Mouse (Mus musculus): ENCODE data around the gene Chchd2. TPM values are rescaled to one million over a fixed set of nuclear protein-coding genes. Genes with fewer than 3 reads are reported as not detected.

Gene Chchd2
- polyA plus RNA-seq, 1 experiment from 2014 or later: 519 TPM

DNA sequence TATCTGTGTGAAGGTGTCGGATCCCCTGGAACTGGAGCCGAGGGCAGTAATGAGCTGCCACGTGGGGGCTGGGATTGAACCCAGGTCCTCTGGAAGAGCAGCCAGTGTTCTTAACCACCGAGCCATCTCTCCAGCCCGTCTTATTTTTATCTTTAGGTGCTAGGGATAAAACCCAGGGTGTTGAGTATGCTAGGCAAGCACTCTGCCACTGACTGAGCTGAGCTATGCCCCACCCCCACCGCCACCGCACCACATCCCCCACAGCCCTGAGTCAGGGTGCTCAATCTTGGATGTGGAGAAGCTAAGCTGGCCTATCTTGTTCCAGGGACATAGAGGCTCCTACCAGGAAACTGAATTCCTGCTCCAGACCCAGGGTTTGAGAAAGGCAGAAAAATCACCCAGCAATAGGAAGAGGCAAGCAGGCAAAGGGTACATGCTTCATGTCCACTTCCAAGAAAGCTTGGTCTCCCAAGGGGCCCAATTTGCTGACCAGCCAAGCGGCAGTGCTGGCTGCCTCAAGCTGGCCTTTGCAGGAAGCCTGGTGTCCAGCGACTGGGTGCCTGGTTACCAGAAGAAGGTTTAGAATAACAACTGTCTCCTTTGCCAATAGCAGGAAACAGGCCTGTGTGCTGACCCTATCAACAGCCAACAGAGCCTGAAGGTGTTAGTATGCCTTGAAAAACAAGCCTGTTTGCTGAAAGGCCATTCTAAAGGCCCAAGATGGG lies 9.4 kb downstream of the Chchd2 start:
- Histone ChIP-seq H3K4me1 (replicated peaks) (no peaks in the 10 kb centered on the region), H3K9ac (no peak overlapping the region), H3K36me3 (replicated peaks) (peaks cover 27% of the 10 kb centered on the region), H3K9me3 (replicated peaks) (no peaks in the 10 kb centered on the region), H3K4me2 (no peak overlapping the region), H3K27ac (replicated peaks) (no peak overlapping the region), H3K27me3 (no peaks in the 10 kb centered on the region), H3K4me3 (replicated peaks) (no peak overlapping the region)
- no peak for ATAC-seq (ENCODE audit: insufficient read depth)
- 53% methylated on average over 9 of the region's 9 CpGs for WGBS (ENCODE audit: insufficient replicate concordance)

DNA sequence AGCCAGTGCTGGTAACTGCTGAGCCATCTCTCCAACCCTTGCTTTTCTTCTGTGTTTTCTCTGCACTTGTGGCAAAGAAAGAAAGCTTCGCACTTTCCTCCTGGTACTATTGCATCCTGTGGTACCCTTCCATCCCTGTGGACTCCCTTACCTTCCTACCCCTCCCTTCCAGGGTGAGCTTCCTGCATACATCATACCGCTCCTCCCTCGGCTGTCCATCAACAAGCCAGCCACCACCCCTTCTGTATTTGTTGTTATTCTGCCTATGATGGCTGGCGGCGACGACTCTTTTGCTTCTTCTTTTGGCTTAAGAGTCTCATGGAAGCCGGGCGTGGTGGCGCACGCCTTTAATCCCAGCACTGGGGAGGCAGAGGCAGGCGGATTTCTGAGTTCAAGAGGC lies 12.2 kb downstream of the Chchd2 start:
- Histone ChIP-seq H3K9me3 (replicated peaks) (no peaks in the 10 kb centered on the region), H3K9ac (no peak overlapping the region), H3K27me3 (no peaks in the 10 kb centered on the region), H3K36me3 (replicated peaks) (peaks cover 3% of the 10 kb centered on the region), H3K4me3 (replicated peaks) (no peak overlapping the region), H3K27ac (replicated peaks) (no peak overlapping the region), H3K4me1 (replicated peaks) (no peaks in the 10 kb centered on the region), H3K4me2 (no peak overlapping the region)
- no peak for ATAC-seq (ENCODE audit: insufficient read depth)
- 63% methylated on average over 11 of the region's 11 CpGs for WGBS (ENCODE audit: insufficient replicate concordance)

DNA sequence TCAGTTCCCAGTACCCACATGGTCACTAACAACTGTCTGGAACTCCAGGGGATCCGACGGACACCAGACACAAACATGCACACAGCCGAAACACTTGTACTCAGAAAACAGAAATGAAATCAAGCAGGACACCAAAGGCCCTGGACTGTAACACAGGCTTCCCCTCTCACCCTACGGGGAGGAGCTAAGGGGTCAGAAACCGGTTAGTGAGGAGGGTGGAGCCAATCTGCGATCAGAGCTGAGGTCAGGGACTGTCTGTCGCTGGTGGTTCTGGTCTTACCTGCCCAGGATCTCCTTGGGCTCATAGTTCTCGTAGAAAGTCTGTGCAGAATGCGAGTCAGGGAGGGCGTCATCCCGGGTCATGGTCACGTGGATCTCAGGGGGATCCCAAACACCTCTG lies 13.3 kb downstream of the Chchd2 start:
- Histone ChIP-seq H3K9ac (no peak overlapping the region), H3K4me1 (replicated peaks) (no peaks in the 10 kb centered on the region), H3K27ac (replicated peaks) (no peak overlapping the region), H3K4me3 (replicated peaks) (no peak overlapping the region), H3K27me3 (no peaks in the 10 kb centered on the region), H3K4me2 (no peak overlapping the region), H3K9me3 (replicated peaks) (no peaks in the 10 kb centered on the region), H3K36me3 (replicated peaks) (no peaks in the 10 kb centered on the region)
- ATAC-seq (ENCODE audit: insufficient read depth): no peak
- 69% methylated on average over 12 of the region's 12 CpGs for WGBS (ENCODE audit: insufficient replicate concordance)

DNA sequence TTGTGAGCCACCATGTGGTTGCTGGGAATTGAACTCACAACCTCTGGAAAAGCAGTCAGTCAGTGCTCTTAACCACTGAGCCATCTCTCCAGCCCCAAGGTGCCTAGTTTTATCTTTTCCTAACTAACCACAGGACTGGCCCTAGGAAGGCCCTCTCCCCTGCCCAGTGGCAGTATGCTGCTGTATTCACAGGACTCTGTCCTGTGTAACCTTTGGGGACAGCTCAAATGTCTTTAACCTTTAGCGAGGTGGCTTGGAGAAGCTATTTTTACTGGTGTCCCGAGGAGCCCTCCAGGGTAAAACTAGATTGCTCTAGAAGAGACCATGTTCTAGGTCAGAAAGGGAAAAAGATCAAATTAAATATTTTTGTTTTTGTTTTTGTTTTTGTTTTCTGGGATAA lies 16.0 kb downstream of the Chchd2 start:
- ATAC-seq (ENCODE audit: insufficient read depth): no peak
- H3K36me3 ChIP-seq (replicated peaks): no peaks in the 10 kb centered on the region
- H3K4me2 ChIP-seq: no peak overlapping the region
- no peaks in the 10 kb centered on the region for H3K27me3 ChIP-seq
- no peak overlapping the region for H3K9ac ChIP-seq
- WGBS (ENCODE audit: insufficient replicate concordance): 61% methylated on average over 2 of the region's 2 CpGs
- H3K27ac ChIP-seq (replicated peaks): no peak overlapping the region
- no peaks in the 10 kb centered on the region for H3K9me3 ChIP-seq (replicated peaks)
- H3K4me1 ChIP-seq (replicated peaks): no peaks in the 10 kb centered on the region
- H3K4me3 ChIP-seq (replicated peaks): no peak overlapping the region

DNA sequence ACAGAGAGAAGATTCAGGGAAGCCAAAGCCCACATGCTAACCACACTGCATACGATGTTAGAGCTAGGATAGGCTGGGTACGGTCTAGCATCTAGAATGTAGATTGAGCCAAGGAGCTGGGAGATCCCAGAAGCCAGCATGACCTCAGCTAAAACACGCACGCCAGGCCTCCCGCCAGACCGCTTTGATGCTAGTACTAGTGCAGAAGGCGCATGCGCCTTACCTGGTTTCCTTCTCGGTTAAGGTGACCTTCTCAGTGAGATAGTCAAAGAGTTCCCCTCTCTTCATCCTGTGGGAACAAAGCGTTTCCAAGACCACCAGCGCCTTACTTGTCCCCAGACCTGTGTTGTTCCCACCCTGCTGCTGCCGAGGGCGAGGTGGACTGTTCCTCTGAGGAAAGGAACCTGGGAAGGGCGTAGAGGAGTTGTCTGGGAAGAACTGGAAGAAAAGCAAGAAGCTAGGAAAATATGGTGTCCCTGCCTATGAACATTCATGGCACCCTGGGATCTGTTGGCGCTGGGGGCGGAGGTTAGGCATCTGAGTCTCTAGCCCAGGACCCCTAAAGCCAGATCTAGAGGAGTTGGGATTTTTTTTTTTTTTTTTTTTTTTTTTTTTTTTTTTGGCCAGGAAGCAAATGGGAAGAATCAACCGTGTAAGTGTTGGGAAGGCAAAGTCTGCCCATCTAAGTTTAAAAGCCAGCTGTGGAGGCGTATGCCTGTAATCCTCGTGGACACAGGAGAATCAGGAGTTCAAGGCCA lies 17.9 kb downstream of the Chchd2 start:
- Histone ChIP-seq H3K4me3 (replicated peaks) (no peak overlapping the region), H3K27ac (replicated peaks) (no peak overlapping the region), H3K9ac (no peak overlapping the region), H3K36me3 (replicated peaks) (no peaks in the 10 kb centered on the region), H3K9me3 (replicated peaks) (no peaks in the 10 kb centered on the region), H3K4me1 (replicated peaks) (peaks cover 4% of the 10 kb centered on the region), H3K4me2 (no peak overlapping the region), H3K27me3 (no peaks in the 10 kb centered on the region)
- WGBS (ENCODE audit: insufficient replicate concordance): 76% methylated on average over 19 of the region's 19 CpGs
- ATAC-seq (ENCODE audit: insufficient read depth): no peak

DNA sequence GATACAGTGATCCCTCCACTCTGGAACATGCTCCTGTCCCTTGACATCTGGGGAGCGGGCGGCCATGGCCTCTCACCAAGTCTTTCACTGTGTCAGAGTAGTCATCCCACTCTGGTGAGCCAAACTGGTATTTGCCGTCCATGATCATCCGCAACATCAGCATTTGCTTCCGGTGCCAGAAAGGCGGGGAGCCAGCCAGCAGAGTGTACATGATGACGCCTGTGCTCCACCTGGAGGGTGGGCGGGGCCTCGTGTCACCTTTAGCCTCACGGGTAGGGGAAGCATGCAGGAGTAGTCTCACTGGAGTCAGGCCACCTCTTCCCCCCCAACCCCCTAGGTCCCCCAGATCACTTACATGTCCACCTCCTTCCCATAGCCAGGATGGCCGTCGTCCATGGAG lies 21.4 kb downstream of the Chchd2 start:
- Histone ChIP-seq H3K9me3 (replicated peaks) (no peaks in the 10 kb centered on the region), H3K27me3 (no peaks in the 10 kb centered on the region), H3K36me3 (replicated peaks) (peaks cover 13% of the 10 kb centered on the region), H3K4me3 (replicated peaks) (no peak overlapping the region), H3K27ac (replicated peaks) (no peak overlapping the region), H3K4me1 (replicated peaks) (peaks cover 9% of the 10 kb centered on the region), H3K9ac (no peak overlapping the region), H3K4me2 (no peak overlapping the region)
- no peak for ATAC-seq (ENCODE audit: insufficient read depth)
- WGBS (ENCODE audit: insufficient replicate concordance): 65% methylated on average over 12 of the region's 12 CpGs

DNA sequence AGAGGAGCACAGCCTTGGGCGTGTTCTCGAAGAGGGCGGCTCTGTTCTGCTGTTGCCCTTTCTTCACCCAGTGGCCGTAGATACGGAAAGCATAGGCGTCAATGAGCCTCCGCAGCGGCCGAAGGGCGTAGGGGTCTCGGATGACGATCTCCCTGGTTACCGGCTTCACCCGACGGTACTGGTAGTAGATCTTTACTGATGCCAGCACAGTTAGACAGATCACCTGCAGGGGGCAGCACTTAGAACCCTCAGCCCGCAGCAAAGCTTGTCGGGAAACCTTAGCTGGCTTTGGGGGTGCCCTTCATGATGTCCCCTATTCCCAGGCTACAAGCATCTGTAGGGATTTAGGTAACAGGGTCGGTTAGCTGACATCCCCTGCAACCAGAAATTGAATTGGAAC lies 22.8 kb downstream of the Chchd2 start:
- H3K9ac ChIP-seq: no peak overlapping the region
- peaks cover 9% of the 10 kb centered on the region for H3K4me1 ChIP-seq (replicated peaks)
- H3K27ac ChIP-seq (replicated peaks): no peak overlapping the region
- WGBS (ENCODE audit: insufficient replicate concordance): 10% methylated on average over 18 of the region's 18 CpGs
- no peaks in the 10 kb centered on the region for H3K9me3 ChIP-seq (replicated peaks)
- peaks cover 20% of the 10 kb centered on the region for H3K36me3 ChIP-seq (replicated peaks)
- H3K4me3 ChIP-seq (replicated peaks): no peak overlapping the region
- H3K27me3 ChIP-seq: no peaks in the 10 kb centered on the region
- peak overlapping the region; percentile 20; the same call in 1 of the 2 replicates for H3K4me2 ChIP-seq
- ATAC-seq (ENCODE audit: insufficient read depth): no peak

DNA sequence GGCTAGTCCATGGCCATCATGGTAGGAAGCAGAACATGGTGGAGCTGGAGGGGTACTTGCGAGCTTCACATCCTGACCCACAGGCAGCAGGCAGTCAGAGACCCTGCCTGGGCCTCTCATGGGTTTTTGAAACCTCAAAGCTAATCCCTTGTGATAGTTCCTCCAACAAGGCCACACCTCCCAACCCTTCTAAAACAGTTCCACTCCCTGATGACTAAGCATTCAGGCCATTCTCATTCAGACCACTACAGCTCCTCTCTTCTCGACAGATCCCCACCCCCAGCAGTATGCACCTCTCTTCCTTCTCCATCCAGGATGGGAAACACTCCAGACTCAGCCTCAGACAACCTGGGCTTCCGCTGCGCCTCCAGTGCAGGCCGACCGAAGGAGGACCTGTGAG lies 24.9 kb downstream of the Chchd2 start:
- Histone ChIP-seq H3K9ac (no peak overlapping the region), H3K4me2 (no peak overlapping the region), H3K4me1 (replicated peaks) (peaks cover 9% of the 10 kb centered on the region), H3K27ac (replicated peaks) (no peak overlapping the region), H3K27me3 (no peaks in the 10 kb centered on the region), H3K36me3 (replicated peaks) (peaks cover 35% of the 10 kb centered on the region), H3K4me3 (replicated peaks) (no peak overlapping the region), H3K9me3 (replicated peaks) (no peaks in the 10 kb centered on the region)
- WGBS (ENCODE audit: insufficient replicate concordance): 82% methylated on average over 6 of the region's 6 CpGs
- no peak for ATAC-seq (ENCODE audit: insufficient read depth)

DNA sequence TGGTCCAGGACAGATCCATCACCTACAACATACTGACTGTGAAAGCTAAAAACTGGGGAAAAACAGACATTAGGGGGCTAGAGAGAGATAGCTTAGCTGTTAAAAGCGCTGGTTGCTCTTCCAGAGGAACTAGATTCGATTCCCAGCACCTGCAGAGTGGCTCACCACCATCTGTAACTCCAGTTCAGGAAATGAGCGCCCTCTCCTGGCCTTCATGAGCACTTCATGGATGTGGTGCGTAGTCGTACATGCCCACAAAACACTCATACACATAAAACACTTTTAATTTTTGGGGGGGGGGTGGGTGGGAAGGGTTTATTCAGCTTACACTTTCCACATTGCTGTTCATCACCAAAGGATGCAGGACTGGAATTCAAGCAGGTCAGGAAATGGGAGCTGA lies 30.9 kb downstream of the Chchd2 start:
- Histone ChIP-seq H3K9me3 (replicated peaks) (no peaks in the 10 kb centered on the region), H3K4me3 (replicated peaks) (no peak overlapping the region), H3K4me1 (replicated peaks) (no peaks in the 10 kb centered on the region), H3K27ac (replicated peaks) (no peak overlapping the region), H3K9ac (no peak overlapping the region), H3K27me3 (no peaks in the 10 kb centered on the region), H3K4me2 (no peak overlapping the region), H3K36me3 (replicated peaks) (peaks cover 54% of the 10 kb centered on the region)
- WGBS (ENCODE audit: insufficient replicate concordance): 79% methylated on average over 5 of the region's 5 CpGs
- no peak for ATAC-seq (ENCODE audit: insufficient read depth)

DNA sequence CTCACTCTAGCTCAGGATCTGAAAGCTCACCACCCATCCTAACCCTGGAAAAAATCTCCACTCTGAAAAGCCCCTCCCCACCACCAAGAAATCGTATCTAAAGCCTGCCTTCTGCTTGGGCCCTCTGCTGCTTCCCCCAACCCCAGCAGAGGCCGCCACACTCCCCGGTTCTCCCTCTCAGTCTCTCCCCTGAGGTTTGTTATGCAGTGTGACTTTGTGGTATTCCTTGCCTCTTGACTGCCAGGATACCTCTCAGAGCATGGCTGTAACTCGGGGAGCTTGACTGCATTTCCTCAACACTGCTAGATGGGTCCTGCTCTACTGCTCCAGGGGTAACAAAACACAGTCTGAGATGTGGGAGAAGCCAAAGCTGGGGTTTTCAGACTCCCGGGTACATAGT lies 32.1 kb downstream of the Chchd2 start:
- WGBS (ENCODE audit: insufficient replicate concordance): 61% methylated on average over 5 of the region's 5 CpGs
- Histone ChIP-seq H3K4me3 (replicated peaks) (no peak overlapping the region), H3K4me1 (replicated peaks) (no peaks in the 10 kb centered on the region), H3K27ac (replicated peaks) (no peak overlapping the region), H3K9ac (no peak overlapping the region), H3K4me2 (no peak overlapping the region), H3K9me3 (replicated peaks) (no peaks in the 10 kb centered on the region), H3K36me3 (replicated peaks) (peaks cover 56% of the 10 kb centered on the region), H3K27me3 (no peaks in the 10 kb centered on the region)
- ATAC-seq (ENCODE audit: insufficient read depth): no peak

DNA sequence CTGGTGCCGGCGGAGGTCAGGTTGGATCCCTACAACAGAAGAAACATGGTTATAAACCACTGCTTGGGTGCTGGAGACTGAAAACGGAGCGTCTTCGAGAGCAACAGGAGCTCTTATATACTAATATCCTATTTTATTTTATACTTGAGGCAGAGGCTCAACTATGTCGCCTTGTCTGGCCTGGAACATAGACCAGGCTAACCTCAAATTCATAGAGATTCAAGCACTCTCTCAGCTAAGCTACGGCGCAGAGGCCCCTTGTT lies 39.8 kb downstream of the Chchd2 start:
- 34% methylated on average over 8 of the region's 8 CpGs for WGBS (ENCODE audit: insufficient replicate concordance)
- no peak for ATAC-seq (ENCODE audit: insufficient read depth)
- peak overlapping the region; percentile 74 for H3K4me3 ChIP-seq (replicated peaks)
- H3K4me1 ChIP-seq (replicated peaks): peaks cover 20% of the 10 kb centered on the region
- peak overlapping the region; percentile 83 for H3K4me2 ChIP-seq
- H3K27ac ChIP-seq (replicated peaks): no peak overlapping the region
- no peaks in the 10 kb centered on the region for H3K9me3 ChIP-seq (replicated peaks)
- peak overlapping the region; percentile 71 for H3K9ac ChIP-seq
- H3K36me3 ChIP-seq (replicated peaks): peaks cover 36% of the 10 kb centered on the region
- H3K27me3 ChIP-seq: no peaks in the 10 kb centered on the region

Measured in liver, embryonic 15.5 days (tissue).